Mouse (Mus musculus) MEL (cell line): ENCODE results near the gene Rapgef1.

Source experiments
- CTCF ChIP-seq, 3 experiments: IDR thresholded peaks in 2 of 3; conservative IDR thresholded peaks in 1 of 3; 2 replicates each; pipeline ENCODE4 v1.5.1; 2011 to 2012; ENCODE audit warnings: low read length in 3 of 3, low read depth in 2 of 3, mild to moderate bottlenecking in 2 of 3, improper control_type of control experiment in 1 of 3, inconsistent platforms in 1 of 3, mixed read lengths in 1 of 3, moderate library complexity in 1 of 3; ENCODE audit not compliant: control insufficient read depth in 1 of 3, insufficient read depth in 1 of 3, poor library complexity in 1 of 3, severe bottlenecking in 1 of 3
- EP300 ChIP-seq, 2 experiments: IDR thresholded peaks; 2 replicates each; pipeline ENCODE4 v1.6.1; 2011; ENCODE audit warnings: improper control_type of control experiment in 2 of 2, low read length in 2 of 2, low read depth in 1 of 2, mild to moderate bottlenecking in 1 of 2
- HCFC1 ChIP-seq: IDR thresholded peaks from 2 replicates; pipeline ENCODE4 v1.6.1; 2012; ENCODE audit warnings: low read depth, mild to moderate bottlenecking, inconsistent platforms, low read length, improper control_type of control experiment, moderate library complexity
- KAT2A ChIP-seq: conservative IDR thresholded peaks from 2 replicates; pipeline ENCODE4 v1.6.1; 2012; ENCODE audit warnings: low read depth, low read length, improper control_type of control experiment, inconsistent platforms
- MEF2A ChIP-seq: IDR thresholded peaks from 2 replicates; pipeline ENCODE4 v1.6.1; 2014; ENCODE audit warnings: low read depth, mild to moderate bottlenecking, inconsistent platforms, low read length, improper control_type of control experiment; ENCODE audit not compliant: poor library complexity, insufficient replicate concordance, severe bottlenecking; ENCODE audit errors: extremely low read depth
- MXI1 ChIP-seq: IDR thresholded peaks from 2 replicates; pipeline ENCODE4 v1.6.1; 2011; ENCODE audit warnings: mild to moderate bottlenecking, low read depth, low read length, improper control_type of control experiment
- NELFE ChIP-seq: IDR thresholded peaks from 2 replicates; pipeline ENCODE4 v1.6.1; 2011; ENCODE audit warnings: low read depth, low read length, improper control_type of control experiment
- POLR2A ChIP-seq, 2 experiments: IDR thresholded peaks; 2 replicates each; pipeline ENCODE4 v1.6.1; 2011 to 2012; ENCODE audit warnings: low read length in 2 of 2, mild to moderate bottlenecking in 2 of 2, control low read depth in 1 of 2, improper control_type of control experiment in 1 of 2, low read depth in 1 of 2, moderate library complexity in 1 of 2; ENCODE audit not compliant: control insufficient read depth in 1 of 2, insufficient read depth in 1 of 2, poor library complexity in 1 of 2
- POLR2AphosphoS2 ChIP-seq: IDR thresholded peaks from 2 replicates; pipeline ENCODE4 v1.6.1; 2011; ENCODE audit warnings: low read length, improper control_type of control experiment
- RAD21 ChIP-seq: IDR thresholded peaks from 2 replicates; pipeline ENCODE4 v1.6.1; 2011; ENCODE audit warnings: mild to moderate bottlenecking, low read depth, low read length, improper control_type of control experiment

DNA sequence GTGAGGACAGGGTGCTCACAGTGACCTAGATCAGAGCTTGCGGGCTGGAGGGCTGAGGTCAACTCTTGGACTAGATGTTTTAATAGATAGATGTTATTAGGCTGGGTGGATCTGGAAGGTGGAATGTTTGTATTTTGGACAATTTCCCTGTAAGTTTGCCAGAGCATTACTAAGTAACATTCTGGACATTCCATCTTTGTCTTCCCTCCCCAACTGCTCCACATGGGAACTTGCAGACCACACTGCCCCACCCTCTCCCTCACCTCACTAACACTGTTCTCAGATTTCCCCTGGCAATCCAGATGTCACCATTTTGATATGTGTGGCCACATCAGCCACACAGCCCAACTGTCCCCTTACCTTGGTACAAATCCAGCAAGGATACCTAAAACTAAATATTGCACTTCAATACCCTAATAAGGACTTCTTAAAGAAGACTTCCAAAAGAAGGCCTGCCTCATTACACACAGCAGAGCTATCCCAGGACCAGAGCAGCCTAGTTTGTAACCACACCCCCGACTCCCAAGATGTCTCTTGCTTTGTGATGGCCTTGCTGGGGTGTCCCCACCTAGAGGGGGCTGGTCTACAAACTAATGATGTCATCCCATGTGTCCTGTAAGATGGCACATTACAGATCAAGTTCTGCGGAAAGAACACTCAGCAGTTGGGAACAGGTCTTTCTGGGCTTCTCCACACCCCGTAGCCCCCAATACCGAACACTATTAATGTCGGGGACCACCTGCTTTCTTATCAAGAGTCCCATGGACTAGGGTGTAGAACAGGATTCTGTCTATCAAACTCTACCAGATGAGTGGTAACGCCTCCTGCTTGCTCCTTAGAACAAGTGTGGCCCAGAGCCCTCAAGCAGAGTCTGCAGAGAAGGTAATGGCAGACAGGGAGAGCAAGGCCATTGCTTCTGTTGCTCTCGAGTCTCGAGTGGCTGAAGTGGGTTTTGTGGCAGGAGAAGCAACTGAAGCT, 83.9 kb downstream of the Rapgef1 start:
- TF ChIP-seq POLR2A (IDR thresholded peaks at IDR 0.05; ENCODE audit: control insufficient read depth in 1 of 2, insufficient read depth in 1 of 2, low read depth in 1 of 2, low read length in 2 of 2, poor library complexity in 1 of 2) = no peak
- TF ChIP-seq RAD21 = no peak
- no peak for TF ChIP-seq MXI1
- TF ChIP-seq HCFC1 = no peak
- no peak for TF ChIP-seq CTCF (IDR thresholded peaks at IDR 0.05 in 2 of 3, conservative IDR thresholded peaks at IDR 0.05 in 1 of 3; ENCODE audit: control insufficient read depth in 1 of 3, insufficient read depth in 1 of 3, low read depth in 2 of 3, low read length in 3 of 3, poor library complexity in 1 of 3, severe bottlenecking in 1 of 3)
- no peak for TF ChIP-seq EP300 (IDR thresholded peaks at IDR 0.05; ENCODE audit: low read depth in 1 of 2, low read length in 2 of 2)
- no peak for TF ChIP-seq POLR2AphosphoS2
- no peak for TF ChIP-seq NELFE
- TF ChIP-seq KAT2A = no peak
- no peak for TF ChIP-seq MEF2A
